Mouse (Mus musculus) midbrain, embryonic 11.5 days (tissue): ENCODE data around the gene Zic5. TPM values are rescaled to one million over a fixed set of nuclear protein-coding genes. Genes with fewer than 3 reads are reported as not detected.

Experiments used
- ATAC-seq: fragments of 200-750 bp; cut with Nextera tagmentation; 2 replicates; pipeline ENCODE4 v1.8.0; 2017; ENCODE audit warnings: moderate TSS enrichment, moderate library complexity; ENCODE audit not compliant: low FRiP score
- DNase-seq: peaks from one replicate; pipeline ENCODE4 v3.0.0; 2015; ENCODE audit warnings: low spot score; ENCODE audit errors: missing footprints
- H3K27ac ChIP-seq: fragments of 300-500 bp; sonication (generic); 2 replicates; pipeline ENCODE4 v1.5.1; 2014; ENCODE audit warnings: low read depth, low read length
- H3K27me3 ChIP-seq: fragments of 300-500 bp; sonication (generic); 2 replicates; pipeline ENCODE4 v1.6.1; 2014; ENCODE audit warnings: mild to moderate bottlenecking, low read length, moderate library complexity, mixed read lengths; ENCODE audit not compliant: control insufficient read depth, insufficient read depth
- H3K36me3 ChIP-seq: fragments of 300-500 bp; sonication (generic); 2 replicates; pipeline ENCODE4 v1.6.1; 2014; ENCODE audit warnings: mild to moderate bottlenecking, low read length, moderate library complexity, mixed read lengths; ENCODE audit not compliant: control insufficient read depth, insufficient read depth
- H3K4me1 ChIP-seq: fragments of 300-500 bp; sonication (generic); 2 replicates; pipeline ENCODE4 v1.6.1; 2014; ENCODE audit warnings: low read length; ENCODE audit not compliant: control insufficient read depth, insufficient read depth
- H3K4me2 ChIP-seq: fragments of 300-500 bp; sonication (generic); 2 replicates; pipeline ENCODE4 v1.6.1; 2014; ENCODE audit warnings: mild to moderate bottlenecking, moderate library complexity
- H3K4me3 ChIP-seq: fragments of 300-500 bp; sonication (generic); 2 replicates; pipeline ENCODE4 v1.5.1; 2014; ENCODE audit warnings: low read depth, low read length
- H3K9ac ChIP-seq: fragments of 300-500 bp; sonication (generic); 2 replicates; pipeline ENCODE4 v1.6.1; 2014; ENCODE audit warnings: low read length
- H3K9me3 ChIP-seq: fragments of 300-500 bp; sonication (generic); 2 replicates; pipeline ENCODE4 v1.6.1; 2016; ENCODE audit warnings: low read length; ENCODE audit not compliant: control insufficient read depth
- WGBS: fragments of 180-500 bp; shearing (Covaris S2); extraction: QIAGEN DNeasy Blood & Tissue Kit; methylation state at CpG from one replicate; pipeline ENCODE4 v1.1.7; 2014; 5-methylcytosine and 5-hydroxymethylcytosine counted together
- polyA plus RNA-seq: library from polyadenylated mRNA; unstranded; fragments of >200 nt; fragmentation: Nextera tagmentation; extraction: Ambion mirVana; gene quantifications from 2 replicates; pipeline ENCODE4 v1.2.1, GENCODE M21; 2014

Gene Zic5
- polyA plus RNA-seq, 1 experiment from 2014 or later = 14.6 TPM

- DNase-seq = peak; percentile 95
Measured at GRCm38 (mm10) chr14:122489041-122489440, 23.6 kb upstream of the Zic5 start.

GRCm38 (mm10) chr14:122487366-122487765 is 21.9 kb upstream of the Zic5 start:
- Histone ChIP-seq H3K4me1 (peaks cover 16% of the 10 kb centered on the region), H3K4me3 (no peak overlapping the region)
- WGBS = 2% methylated on average over 5 of the region's 5 CpGs

More at GRCm38 (mm10) chr14:122489041-122489440, 23.6 kb upstream of the Zic5 start:
- under 1% methylated on average over 5 of the region's 5 CpGs for WGBS
- Histone ChIP-seq H3K4me2 (peak overlapping the region; percentile 25; the same call in 1 of the 2 replicates), H3K36me3 (no peaks in the 10 kb centered on the region), H3K27me3 (peaks cover 50% of the 10 kb centered on the region), H3K4me3 (no peak overlapping the region), H3K9me3 (no peaks in the 10 kb centered on the region), H3K4me1 (peaks cover 10% of the 10 kb centered on the region), H3K27ac (no peak overlapping the region), H3K9ac (no peak overlapping the region)
- ATAC-seq = no peak

GRCm38 (mm10) chr14:122486611-122487010 is 21.1 kb upstream of the Zic5 start:
- Histone ChIP-seq H3K4me2 (no peak overlapping the region), H3K9me3 (no peaks in the 10 kb centered on the region), H3K4me3 (no peak overlapping the region), H3K36me3 (no peaks in the 10 kb centered on the region), H3K9ac (no peak overlapping the region), H3K27me3 (peaks cover 64% of the 10 kb centered on the region), H3K27ac (no peak overlapping the region), H3K4me1 (peaks cover 18% of the 10 kb centered on the region)
- ATAC-seq = no peak
- 4% methylated on average over 1 of the region's 1 CpGs for WGBS
- DNase-seq = peak; percentile 91

More at GRCm38 (mm10) chr14:122487366-122487765, 21.9 kb upstream of the Zic5 start:
- Histone ChIP-seq H3K9me3 (no peaks in the 10 kb centered on the region), H3K27ac (no peak overlapping the region), H3K9ac (no peak overlapping the region), H3K4me2 (no peak overlapping the region), H3K27me3 (peaks cover 61% of the 10 kb centered on the region), H3K36me3 (no peaks in the 10 kb centered on the region)
- no peak for ATAC-seq
- DNase-seq = peak; percentile 96

GRCm38 (mm10) chr14:122485635-122486181 is 20.2 kb upstream of the Zic5 start:
- H3K4me2 ChIP-seq = peak overlapping the region; percentile 38
- H3K9ac ChIP-seq = no peak overlapping the region
- H3K27ac ChIP-seq = peak overlapping the region; percentile 11; the same call in 1 of the 2 replicates
- H3K36me3 ChIP-seq = no peaks in the 10 kb centered on the region
- no peaks in the 10 kb centered on the region for H3K9me3 ChIP-seq
- H3K4me1 ChIP-seq = peaks cover 18% of the 10 kb centered on the region
- 1% methylated on average over 12 of the region's 12 CpGs for WGBS
- H3K4me3 ChIP-seq = peak overlapping the region; percentile 7; the same call in 1 of the 2 replicates
- DNase-seq (peak; percentile 95), ATAC-seq (no peak)
- peaks cover 60% of the 10 kb centered on the region for H3K27me3 ChIP-seq

- Histone ChIP-seq H3K4me2 (peak overlapping the region; percentile 38), H3K27ac (no peak overlapping the region; the same call in 1 of the 2 replicates), H3K36me3 (no peaks in the 10 kb centered on the region), H3K4me3 (peak overlapping the region; percentile 7), H3K9me3 (no peaks in the 10 kb centered on the region), H3K4me1 (peaks cover 15% of the 10 kb centered on the region; the same call in 1 of the 2 replicates), H3K9ac (no peak overlapping the region), H3K27me3 (peaks cover 62% of the 10 kb centered on the region)
- WGBS = under 1% methylated on average over 24 of the region's 24 CpGs
- ATAC-seq (peak; percentile 15; the same call in 1 of the 2 replicates), DNase-seq (peak; percentile 96)
Measured at GRCm38 (mm10) chr14:122484844-122485551, 19.5 kb upstream of the Zic5 start.

GRCm38 (mm10) chr14:122484458-122484843 is 19.0 kb upstream of the Zic5 start:
- H3K4me3 ChIP-seq = peak overlapping the region; percentile 1; the same call in 1 of the 2 replicates
- no peak overlapping the region; the same call in 1 of the 2 replicates for H3K9ac ChIP-seq
- H3K27ac ChIP-seq = no peak overlapping the region; the same call in 1 of the 2 replicates

GRCm38 (mm10) chr14:122483556-122484421 is 18.3 kb upstream of the Zic5 start:
- peak overlapping the region; percentile 62 for H3K4me2 ChIP-seq
- 2% methylated on average over 18 of the region's 18 CpGs for WGBS

More at GRCm38 (mm10) chr14:122484458-122484843, 19.0 kb upstream of the Zic5 start:
- DNase-seq (peak; percentile 81), ATAC-seq (no peak)
- peaks cover 62% of the 10 kb centered on the region for H3K27me3 ChIP-seq
- H3K9me3 ChIP-seq = no peaks in the 10 kb centered on the region
- 7% methylated on average over 4 of the region's 4 CpGs for WGBS
- peak overlapping the region; percentile 62 for H3K4me2 ChIP-seq
- peaks cover 15% of the 10 kb centered on the region; the same call in 1 of the 2 replicates for H3K4me1 ChIP-seq
- no peaks in the 10 kb centered on the region for H3K36me3 ChIP-seq

GRCm38 (mm10) chr14:122483024-122483385 is 17.5 kb upstream of the Zic5 start:
- peaks cover 70% of the 10 kb centered on the region for H3K27me3 ChIP-seq
- 3% methylated on average over 5 of the region's 5 CpGs for WGBS

More at GRCm38 (mm10) chr14:122483556-122484421, 18.3 kb upstream of the Zic5 start:
- ATAC-seq (no peak), DNase-seq (peak; percentile 96)
- H3K27ac ChIP-seq = no peak overlapping the region
- peaks cover 63% of the 10 kb centered on the region for H3K27me3 ChIP-seq
- peak overlapping the region; percentile 1; the same call in 1 of the 2 replicates for H3K4me3 ChIP-seq
- no peaks in the 10 kb centered on the region for H3K36me3 ChIP-seq
- H3K9me3 ChIP-seq = no peaks in the 10 kb centered on the region
- H3K9ac ChIP-seq = peak overlapping the region; percentile 1; the same call in 1 of the 2 replicates
- H3K4me1 ChIP-seq = peaks cover 17% of the 10 kb centered on the region

More at GRCm38 (mm10) chr14:122483024-122483385, 17.5 kb upstream of the Zic5 start:
- Histone ChIP-seq H3K9ac (peak overlapping the region; percentile 68), H3K9me3 (no peaks in the 10 kb centered on the region), H3K4me2 (peak overlapping the region; percentile 62), H3K4me3 (peak overlapping the region; percentile 75; the same call in 1 of the 2 replicates), H3K4me1 (peaks cover 17% of the 10 kb centered on the region), H3K27ac (0 out of 2 replicates have a peak overlapping the region, but pooled peaks have one; percentile 49), H3K36me3 (no peaks in the 10 kb centered on the region)
- ATAC-seq = no peak
- DNase-seq = peak; percentile 94
